30 mouse cellular contexts compared by ENCODE assay signal in genomic region chr2:61563202-61563601, GRCm38 (mm10). TPM values are rescaled to one million over a fixed set of nuclear protein-coding genes. Genes with fewer than 3 reads are reported as not detected.
DNase-seq lines count a peak whose midpoint lies in the region; ATAC-seq and TF ChIP-seq lines count a peak whose summit lies in the region.
"Had no signal": no experiment of that assay in that cellular context is flagged by ENCODE, and none has a peak within 500 bp of the region (broad histone marks: within the 10 kb centered on the region; RNA-seq: fewer than 3 reads in every experiment).

No protein-coding gene starts in this region.

- intact Hi-C loops in heart, postnatal 10 days (cut with DNase I): no loop called here

- in situ Hi-C loops in CH12.LX (cut with MboI; ENCODE audit: low pct_ligation_motif_present, low pct_unique_long_range_greater_than_20kb, low sequenced_read_pairs): no loop called here

- no peaks in the 10 kb centered on the region for H3K27me3 ChIP-seq in CH12.LX (replicated peaks)
- H3K27me3 ChIP-seq in kidney, embryonic 16.5 days (ENCODE audit: insufficient read depth, low read length): no peaks in the 10 kb centered on the region
- H3K27me3 ChIP-seq: embryonic facial prominence, embryonic 15.5 days; forebrain, embryonic 13.5 days; hindbrain, embryonic 13.5 days; limb, embryonic 12.5 days; liver, embryonic 15.5 days; megakaryocyte, embryonic 14.5 days; midbrain, embryonic 12.5 days; neural tube, embryonic 12.5 days; stomach, embryonic 15.5 days had no signal

- no peak for TF ChIP-seq CTCF in CH12.LX (conservative IDR thresholded peaks at IDR 0.05 in 1 of 2, IDR thresholded peaks at IDR 0.05 in 1 of 2; ENCODE audit: low read depth in 2 of 2, low read length in 2 of 2)

- ATAC-seq in megakaryocyte progenitor cell, adult 5-6 weeks (replicated peaks; ENCODE audit: poor library complexity): peak; percentile 37
- ATAC-seq in kidney, embryonic 16.5 days (ENCODE audit: low FRiP score, low TSS enrichment): no peak
- ATAC-seq: forebrain, embryonic 13.5 days had no signal

- H3K27ac ChIP-seq in CH12.LX (ENCODE audit: insufficient read depth, low read depth): no peak overlapping the region
- no peak overlapping the region for H3K27ac ChIP-seq in kidney, embryonic 16.5 days (ENCODE audit: low read length)
- H3K27ac ChIP-seq: embryonic facial prominence, embryonic 10.5 days; embryonic facial prominence, embryonic 15.5 days; forebrain, embryonic 13.5 days; hindbrain, embryonic 13.5 days; kidney, postnatal 0 days; left cerebral cortex, adult 2 months; limb, embryonic 12.5 days; liver, embryonic 15.5 days; midbrain, embryonic 12.5 days; neural tube, embryonic 12.5 days; stomach, embryonic 15.5 days had no signal

- no peak overlapping the region for H3K4me3 ChIP-seq in CH12.LX (replicated peaks in 1 of 3; ENCODE audit: low read depth in 2 of 3, low read length in 2 of 3, poor library complexity in 1 of 3)
- H3K4me3 ChIP-seq in kidney, embryonic 16.5 days (ENCODE audit: low read length): no peak overlapping the region
- H3K4me3 ChIP-seq: embryonic facial prominence, embryonic 10.5 days; embryonic facial prominence, embryonic 15.5 days; forebrain, embryonic 13.5 days; hindbrain, embryonic 13.5 days; left cerebral cortex, adult 2 months; limb, embryonic 12.5 days; liver, embryonic 15.5 days; megakaryocyte, embryonic 14.5 days; midbrain, embryonic 12.5 days; myocyte; neural tube, embryonic 12.5 days; stomach, embryonic 15.5 days had no signal

- no peaks in the 10 kb centered on the region for H3K36me3 ChIP-seq in CH12.LX (replicated peaks in 1 of 2; ENCODE audit: control insufficient read depth in 1 of 2, insufficient read depth in 1 of 2, low read length in 1 of 2)
- no peaks in the 10 kb centered on the region for H3K36me3 ChIP-seq in kidney, embryonic 16.5 days (ENCODE audit: insufficient read depth, low read length)
- H3K36me3 ChIP-seq: embryonic facial prominence, embryonic 10.5 days; embryonic facial prominence, embryonic 15.5 days; hindbrain, embryonic 13.5 days; limb, embryonic 12.5 days; liver, embryonic 15.5 days; midbrain, embryonic 12.5 days; neural tube, embryonic 12.5 days; stomach, embryonic 15.5 days had no signal

- H3K9ac ChIP-seq in CH12.LX (ENCODE audit: insufficient read depth, low read depth): peak overlapping the region; percentile 53; the same call in 1 of the 2 replicates
- no peak overlapping the region for H3K9ac ChIP-seq in kidney, embryonic 16.5 days (replicated peaks; ENCODE audit: low read length)
- H3K9ac ChIP-seq: embryonic facial prominence, embryonic 15.5 days; forebrain, embryonic 13.5 days; hindbrain, embryonic 13.5 days; limb, embryonic 12.5 days; liver, embryonic 15.5 days; lung, embryonic 14.5 days; midbrain, embryonic 12.5 days; neural tube, embryonic 12.5 days; stomach, embryonic 15.5 days had no signal

- DNase-seq in A20 (ENCODE audit: low read depth, low spot score): peak; percentile 64
- peak; percentile 56 for DNase-seq in CH12.LX (ENCODE audit: extremely low read depth)
- peak; percentile 10 for DNase-seq in brain, adult 2 months (ENCODE audit: low read depth, low spot score)
- no peak for DNase-seq in ovary, postnatal 36 days (ENCODE audit: low spot score)
- no peak for DNase-seq in adrenal gland, postnatal 4 days (ENCODE audit: low spot score in 2 of 2)
- no peak for DNase-seq in heart, postnatal 10 days
- DNase-seq: adrenal gland, postnatal 10 days; cerebellum, adult 11-12 months; cerebellum, postnatal 10 days; gastrocnemius, postnatal 14 days; heart, adult 18-20 months; heart, postnatal 4 days; kidney, adult 18-20 months; lung, embryonic 14.5 days had no signal

- dilution Hi-C loops in CH12.LX (cut with MboI; ENCODE audit: extremely low pct_ligation_motif_present, extremely low pct_unique_long_range_greater_than_20kb, low sequenced_read_pairs): no loop called here

- peak; percentile 47; the same call in 1 of the 2 replicates for TF ChIP-seq EP300 in CH12.LX (IDR thresholded peaks at IDR 0.05; ENCODE audit: low read length)

- H3K9me3 ChIP-seq in CH12.LX (replicated peaks; ENCODE audit: low read length): peaks cover 5% of the 10 kb centered on the region
- H3K9me3 ChIP-seq in kidney, embryonic 16.5 days (ENCODE audit: low read length): no peaks in the 10 kb centered on the region
- H3K9me3 ChIP-seq: embryonic facial prominence, embryonic 10.5 days; embryonic facial prominence, embryonic 15.5 days; forebrain, embryonic 13.5 days; hindbrain, embryonic 13.5 days; liver, embryonic 15.5 days; midbrain, embryonic 12.5 days; neural tube, embryonic 12.5 days; stomach, embryonic 15.5 days had no signal

- H3K4me2 ChIP-seq in CH12.LX (ENCODE audit: insufficient read depth, low read depth, poor library complexity, severe bottlenecking): no peak overlapping the region
- H3K4me2 ChIP-seq in kidney, embryonic 16.5 days (replicated peaks; ENCODE audit: low read depth, low read length): no peak overlapping the region
- H3K4me2 ChIP-seq: embryonic facial prominence, embryonic 15.5 days; forebrain, embryonic 13.5 days; heart, embryonic 11.5 days; hindbrain, embryonic 13.5 days; limb, embryonic 12.5 days; liver, embryonic 15.5 days; lung, embryonic 14.5 days; midbrain, embryonic 12.5 days; neural tube, embryonic 12.5 days; stomach, embryonic 15.5 days had no signal

- no peaks in the 10 kb centered on the region for H3K79me2 ChIP-seq in CH12.LX (replicated peaks; ENCODE audit: control insufficient read depth, extremely low read depth, insufficient read depth, poor library complexity, severe bottlenecking)

- no peak for TF ChIP-seq RAD21 in CH12.LX (IDR thresholded peaks at IDR 0.05; ENCODE audit: low read depth, low read length)

- H3K4me1 ChIP-seq in CH12.LX (ENCODE audit: control insufficient read depth in 1 of 2, insufficient read depth in 2 of 2): peaks cover 2 to 21% of the 10 kb centered on the region in 2 experiments; a peak in 2 of 4 replicates
- H3K4me1 ChIP-seq in kidney, embryonic 16.5 days (ENCODE audit: insufficient read depth, low read length): no peaks in the 10 kb centered on the region
- H3K4me1 ChIP-seq: embryonic facial prominence, embryonic 10.5 days; embryonic facial prominence, embryonic 15.5 days; hindbrain, embryonic 13.5 days; limb, embryonic 12.5 days; liver, embryonic 15.5 days; neural tube, embryonic 12.5 days; stomach, embryonic 15.5 days had no signal

- no peak for TF ChIP-seq POLR2A in CH12.LX (IDR thresholded peaks at IDR 0.05; ENCODE audit: low read depth, low read length)

- 85% methylated on average over 6 of the region's 6 CpGs for WGBS in kidney, embryonic 16.5 days

TF ChIP-seq in CH12.LX, 34 proteins besides CTCF, POLR2A, EP300 and RAD21:
- TF ChIP-seq UBTF (IDR thresholded peaks at IDR 0.05; ENCODE audit: low read depth, low read length) (no peak), TBP (conservative IDR thresholded peaks at IDR 0.05; ENCODE audit: low read depth, low read length) (no peak), MAX (IDR thresholded peaks at IDR 0.05; ENCODE audit: low read length) (peak; percentile 59; the same call in 1 of the 2 replicates), JUND (conservative IDR thresholded peaks at IDR 0.05; ENCODE audit: low read depth, low read length) (0 out of 2 replicates have a peak, but pooled peaks have one; percentile 40), POLR2AphosphoS2 (IDR thresholded peaks at IDR 0.05; ENCODE audit: low read depth, low read length) (no peak), MEF2A (IDR thresholded peaks at IDR 0.05; ENCODE audit: borderline replicate concordance, low read depth, low read length) (no peak), BHLHE40 (IDR thresholded peaks at IDR 0.05; ENCODE audit: low read depth, low read length) (peak; percentile 85), KAT2A (IDR thresholded peaks at IDR 0.05; ENCODE audit: insufficient replicate concordance, low read length) (no peak), NELFE (IDR thresholded peaks at IDR 0.05; ENCODE audit: low read depth, low read length) (no peak), PAX5 (IDR thresholded peaks at IDR 0.05; ENCODE audit: low read length) (no peak), IRF4 (IDR thresholded peaks at IDR 0.05; ENCODE audit: low read depth, low read length) (peak; percentile 16; the same call in 1 of the 2 replicates), TCF12 (IDR thresholded peaks at IDR 0.05; ENCODE audit: low read depth, low read length) (no peak), ZC3H11A (IDR thresholded peaks at IDR 0.05; ENCODE audit: low read depth, low read length) (no peak), RCOR1 (conservative IDR thresholded peaks at IDR 0.05; ENCODE audit: low read depth, low read length) (no peak), MAFK (IDR thresholded peaks at IDR 0.05; ENCODE audit: insufficient replicate concordance, low read length) (no peak), JUN (IDR thresholded peaks at IDR 0.05; ENCODE audit: insufficient read depth, low read depth, low read length) (peak; percentile 45; the same call in 1 of the 2 replicates), MYC (IDR thresholded peaks at IDR 0.05; ENCODE audit: low read depth, low read length) (no peak), ETS1 (conservative IDR thresholded peaks at IDR 0.05; ENCODE audit: low read depth, low read length) (peak; percentile 42; the same call in 1 of the 2 replicates), GABPA (IDR thresholded peaks at IDR 0.05; ENCODE audit: insufficient replicate concordance, low read depth, low read length) (no peak), SIN3A (IDR thresholded peaks at IDR 0.05; ENCODE audit: low read length) (no peak)

RNA-seq across cellular contexts. Expression of gene Tank, which starts 15.2 kb away (rescaled TPM):
- total RNA-seq in CH12.LX (2012; rRNA removed) (42.3 and 45.7 TPM in 2 replicates), CH12.LX (2014; rRNA removed) (152 and 180 TPM in 2 replicates)
- polyA plus RNA-seq in CH12.LX (2012; ENCODE audit: insufficient read length, low read depth): 66.4 and 68.7 TPM in 2 replicates
- 132 and 135 TPM in 2 replicates for total RNA-seq in megakaryocyte progenitor cell, adult 5-6 weeks (2015)
- total RNA-seq in megakaryocyte progenitor cell, adult 5-6 weeks (2017): 84.7 and 93.1 TPM in 2 replicates
- total RNA-seq in adrenal gland, postnatal 4 days (2021): 10 to 100 TPM; 35.3 to 35.5 TPM
- 10 to 100 TPM; 20.8 to 21.9 TPM for total RNA-seq in heart, postnatal 10 days (2021)
- polyA plus RNA-seq in kidney, embryonic 16.5 days (2015; fragmentation: Nextera tagmentation; extraction: Ambion mirVana): 24.0 and 26.6 TPM in 2 replicates

Comparison
In these comparisons a context has a peak if more than half of its experiments do, and no peak if none do; other contexts are left out.
1. DNase-seq: peak in A20 (single experiment), CH12.LX (single experiment) and brain, adult 2 months (single experiment); none in ovary, postnatal 36 days (single experiment), adrenal gland, postnatal 4 days (0 of 2) and heart, postnatal 10 days (0 of 2).